Mouse (Mus musculus): ENCODE results near the gene Poll.

Poll gene

GRCm38 (mm10) chr19:45560153-45560890, at the start of gene Poll, which contains the start of gene Gm17018:
Gene Poll (minus strand): TSS chr19:45560531.
Gene Gm17018 (plus strand): TSS chr19:45560615.
- peak; percentile 85 for DNase-seq (ENCODE audit: low spot score)

DNA sequence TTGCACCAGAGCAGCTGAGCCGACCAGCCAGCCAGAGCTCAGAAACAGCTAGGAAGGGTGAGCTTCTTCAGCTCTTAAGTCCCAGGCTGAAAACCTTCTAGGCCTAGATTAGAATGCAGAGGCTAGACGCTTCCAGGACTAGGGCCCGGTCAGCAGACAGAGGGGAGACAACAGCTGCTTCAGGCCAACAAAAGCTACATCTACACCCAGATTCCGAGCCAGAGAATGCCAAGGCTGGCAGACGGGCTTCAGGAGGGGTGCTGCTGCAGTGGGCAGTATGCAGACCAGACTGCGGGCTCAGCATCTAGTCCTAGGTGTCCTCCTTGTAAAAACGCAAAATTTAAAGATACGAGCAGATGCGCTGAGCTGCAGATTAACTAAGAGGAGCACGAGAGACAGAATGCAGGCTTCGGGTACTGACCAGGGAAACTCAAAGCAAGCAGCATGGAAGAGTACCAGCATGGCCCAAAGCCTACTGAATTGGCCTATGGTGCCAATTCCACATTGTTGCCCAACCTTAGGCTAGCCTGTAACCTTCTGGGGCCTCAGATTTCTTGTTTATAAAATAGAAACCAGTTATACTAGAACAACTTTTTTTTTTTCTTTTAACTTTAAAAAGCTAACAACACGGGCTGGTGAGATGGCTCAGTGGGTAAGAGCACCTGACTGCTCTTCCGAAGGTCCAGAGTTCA, 48.5 kb upstream of the Poll start:
- no peak for DNase-seq (ENCODE audit: low spot score)

- no peak for DNase-seq (ENCODE audit: low spot score)
Observed at GRCm38 (mm10) chr19:45607479-45607878, 47.1 kb upstream of the Poll start.

- DNase-seq (ENCODE audit: low spot score): no peak
Observed at GRCm38 (mm10) chr19:45606701-45607100, 46.4 kb upstream of the Poll start.

GRCm38 (mm10) chr19:45602606-45603005, 42.3 kb upstream of the Poll start:
- no peak for DNase-seq (ENCODE audit: low spot score)

- no peak for DNase-seq (ENCODE audit: low spot score)
Observed at GRCm38 (mm10) chr19:45597106-45597505, 36.8 kb upstream of the Poll start.

DNA sequence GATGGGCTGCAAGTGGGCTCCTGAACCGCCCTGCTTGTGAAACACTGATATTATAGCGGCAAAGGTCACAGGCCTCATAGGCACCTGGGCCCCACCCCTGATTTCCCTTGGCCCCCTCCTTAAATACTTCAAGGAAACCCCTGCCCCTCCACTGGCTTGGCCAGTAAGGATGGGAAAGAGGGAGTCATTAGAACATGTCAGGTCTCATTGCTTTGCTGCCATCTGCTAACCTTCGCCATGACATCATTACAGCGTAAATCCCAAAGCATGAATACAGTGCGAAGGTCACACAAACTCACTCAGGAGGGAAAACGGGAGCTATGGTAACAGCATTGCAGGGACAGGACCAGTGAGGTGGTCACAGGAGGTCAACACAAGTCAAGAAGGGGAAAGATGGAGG, 36.1 kb upstream of the Poll start:
- no peak for DNase-seq (ENCODE audit: low spot score)

DNA sequence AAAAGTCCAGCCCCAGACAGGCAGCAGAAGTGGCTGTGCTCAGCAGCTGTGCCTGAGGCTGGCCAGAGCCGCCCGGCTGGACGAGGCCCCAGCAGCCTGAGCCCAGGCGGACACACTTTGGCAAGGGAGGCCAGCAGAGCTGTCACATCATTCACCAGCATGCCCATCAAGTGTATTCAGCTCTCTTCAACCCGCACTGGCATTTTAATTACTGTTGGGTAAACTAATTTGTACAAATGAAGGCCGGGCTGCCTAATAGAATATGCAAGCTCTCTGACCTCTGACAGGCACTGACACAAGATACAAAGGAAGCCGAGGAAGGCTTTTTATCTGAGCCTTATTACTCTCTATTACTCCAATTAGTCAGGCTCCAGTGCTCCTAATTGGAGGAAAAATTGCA, 35.7 kb upstream of the Poll start:
- no peak for DNase-seq (ENCODE audit: low spot score)

GRCm38 (mm10) chr19:45595481-45595880, 35.1 kb upstream of the Poll start:
- no peak for DNase-seq (ENCODE audit: low spot score)

- DNase-seq (ENCODE audit: low spot score): no peak
Observed at GRCm38 (mm10) chr19:45594079-45594478, 33.7 kb upstream of the Poll start.

DNA sequence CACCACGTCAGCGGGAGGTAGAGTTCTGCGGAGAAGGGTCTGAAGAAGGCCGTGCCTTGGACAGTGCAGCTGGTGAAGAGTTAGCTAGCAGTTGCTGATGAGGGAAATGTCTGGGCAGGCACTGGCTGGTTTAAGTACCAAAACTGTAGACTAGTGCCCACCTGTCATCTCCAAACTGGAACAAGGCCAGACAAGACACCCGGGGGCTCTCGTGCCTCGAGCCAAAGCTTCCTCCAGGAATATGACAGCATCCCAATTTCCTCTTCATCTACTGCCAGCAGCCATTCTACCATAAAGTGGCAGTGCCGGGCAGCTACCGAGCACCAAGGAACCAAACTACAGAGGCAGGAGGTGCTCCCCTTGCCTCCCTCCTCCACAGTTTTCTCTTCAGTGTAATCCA, 32.6 kb upstream of the Poll start:
- no peak for DNase-seq (ENCODE audit: low spot score)

DNA sequence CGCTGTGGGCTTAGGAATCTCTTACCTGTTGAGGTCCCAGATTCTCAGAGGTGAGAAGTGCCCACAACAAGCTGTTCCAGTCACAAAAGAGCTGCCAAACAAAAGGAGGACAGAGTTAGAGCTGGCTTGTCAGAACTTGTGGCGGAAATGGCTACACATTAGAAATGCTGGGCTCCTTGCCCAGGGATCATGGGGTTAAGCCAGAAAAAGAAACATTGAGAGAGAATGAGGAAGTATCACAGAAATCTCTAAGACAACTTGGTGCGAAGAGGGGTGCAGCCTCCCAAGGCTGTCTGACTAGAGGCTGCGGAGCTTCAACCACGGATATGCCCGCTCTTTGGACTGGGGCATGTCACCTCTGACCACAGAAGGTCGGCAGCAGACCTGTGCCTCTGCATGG, 31.4 kb upstream of the Poll start:
- peak; percentile 41 for DNase-seq (ENCODE audit: low spot score)

- no peak for DNase-seq (ENCODE audit: low spot score)
Observed at GRCm38 (mm10) chr19:45589761-45590160, 29.4 kb upstream of the Poll start.

- no peak for DNase-seq (ENCODE audit: low spot score)
Observed at GRCm38 (mm10) chr19:45587509-45588292, 27.4 kb upstream of the Poll start.

- no peak for DNase-seq (ENCODE audit: low spot score)
Observed at GRCm38 (mm10) chr19:45586850-45587249, 26.5 kb upstream of the Poll start.

- DNase-seq (ENCODE audit: low spot score): no peak
Observed at GRCm38 (mm10) chr19:45584856-45585620, 24.7 kb upstream of the Poll start.

- DNase-seq (ENCODE audit: low spot score): no peak
Observed at GRCm38 (mm10) chr19:45583136-45583535, 22.8 kb upstream of the Poll start.

DNA sequence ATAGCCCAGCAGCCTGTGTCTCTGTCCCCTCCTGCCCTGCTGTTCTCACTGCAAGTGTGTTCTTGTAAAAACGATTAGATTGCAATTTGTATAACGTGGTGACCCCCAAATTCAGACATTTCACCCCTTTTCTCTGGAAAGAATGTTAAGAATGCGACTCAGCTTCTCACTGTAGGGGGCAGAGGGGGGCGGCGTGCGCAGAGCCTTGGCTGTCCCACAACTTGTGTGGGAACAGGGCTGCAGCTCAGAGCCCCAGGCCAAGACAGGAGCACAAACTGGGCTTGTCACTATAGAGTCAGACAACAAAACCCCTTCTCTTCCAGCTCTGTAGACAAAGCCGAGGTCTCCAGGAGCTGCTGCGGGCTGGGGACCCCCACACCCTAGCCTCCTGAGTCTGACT, 21.8 kb upstream of the Poll start:
- DNase-seq (ENCODE audit: low spot score): no peak

- DNase-seq (ENCODE audit: low spot score): no peak
Observed at GRCm38 (mm10) chr19:45581257-45581656, 20.9 kb upstream of the Poll start.

GRCm38 (mm10) chr19:45580235-45580634, 19.9 kb upstream of the Poll start:
- no peak for DNase-seq (ENCODE audit: low spot score)

DNA sequence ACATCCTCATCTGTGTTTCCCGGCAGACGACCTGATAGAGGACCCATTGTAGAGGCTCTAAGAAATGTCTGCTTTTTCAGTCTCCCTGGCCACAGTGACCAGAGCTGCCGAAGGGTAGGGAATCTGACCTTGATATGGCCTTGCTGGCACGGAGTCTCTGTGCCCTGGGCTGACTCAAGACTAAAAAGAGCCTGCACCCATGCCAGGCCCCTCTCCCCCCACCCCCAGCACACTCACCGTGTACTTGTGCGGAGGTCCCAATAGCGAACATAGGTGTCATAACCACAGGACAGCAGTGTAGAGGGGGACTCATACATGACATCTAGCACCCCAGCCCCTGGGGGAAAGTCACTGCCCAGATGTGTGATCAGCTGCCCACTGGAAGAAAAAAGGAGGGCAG, 19.1 kb upstream of the Poll start:
- no peak for DNase-seq (ENCODE audit: low spot score)

DNA sequence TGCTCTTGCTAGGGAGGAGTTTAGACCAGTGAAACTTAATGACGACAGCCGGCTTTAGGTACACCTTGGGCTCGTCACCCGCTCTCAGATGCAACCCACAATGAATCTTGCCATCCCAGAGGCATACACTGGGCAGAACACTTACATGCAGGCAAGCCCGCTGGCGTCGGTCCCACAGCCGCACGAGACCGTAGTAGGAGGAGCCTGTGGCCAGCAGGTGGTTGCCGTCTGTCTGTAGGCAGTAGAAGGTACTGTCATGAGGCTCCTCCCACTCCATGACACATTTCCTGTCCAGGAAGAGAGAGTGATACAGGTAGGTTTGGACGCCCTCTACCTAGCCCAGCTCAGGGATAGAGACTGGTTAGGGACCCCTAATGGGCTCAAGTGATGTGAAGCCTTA, 18.6 kb upstream of the Poll start:
- DNase-seq (ENCODE audit: low spot score): no peak

Data from ovary, postnatal 10 days (tissue).